Mouse (Mus musculus) lung, postnatal 0 days (tissue): ENCODE results near the gene Cacna1a.
A peak's percentile ranks its signal among the peaks of the same experiment; 100 is the strongest.

Experiments
- CTCF ChIP-seq: IDR thresholded peaks from 2 replicates; pipeline ENCODE4 v1.5.1; 2016; ENCODE audit warnings: antibody characterized with exemption, mild to moderate bottlenecking
- EP300 ChIP-seq: IDR thresholded peaks from 2 replicates; pipeline ENCODE4 v1.6.1; 2016; ENCODE audit warnings: antibody characterized with exemption, mild to moderate bottlenecking, control low read depth

DNA sequence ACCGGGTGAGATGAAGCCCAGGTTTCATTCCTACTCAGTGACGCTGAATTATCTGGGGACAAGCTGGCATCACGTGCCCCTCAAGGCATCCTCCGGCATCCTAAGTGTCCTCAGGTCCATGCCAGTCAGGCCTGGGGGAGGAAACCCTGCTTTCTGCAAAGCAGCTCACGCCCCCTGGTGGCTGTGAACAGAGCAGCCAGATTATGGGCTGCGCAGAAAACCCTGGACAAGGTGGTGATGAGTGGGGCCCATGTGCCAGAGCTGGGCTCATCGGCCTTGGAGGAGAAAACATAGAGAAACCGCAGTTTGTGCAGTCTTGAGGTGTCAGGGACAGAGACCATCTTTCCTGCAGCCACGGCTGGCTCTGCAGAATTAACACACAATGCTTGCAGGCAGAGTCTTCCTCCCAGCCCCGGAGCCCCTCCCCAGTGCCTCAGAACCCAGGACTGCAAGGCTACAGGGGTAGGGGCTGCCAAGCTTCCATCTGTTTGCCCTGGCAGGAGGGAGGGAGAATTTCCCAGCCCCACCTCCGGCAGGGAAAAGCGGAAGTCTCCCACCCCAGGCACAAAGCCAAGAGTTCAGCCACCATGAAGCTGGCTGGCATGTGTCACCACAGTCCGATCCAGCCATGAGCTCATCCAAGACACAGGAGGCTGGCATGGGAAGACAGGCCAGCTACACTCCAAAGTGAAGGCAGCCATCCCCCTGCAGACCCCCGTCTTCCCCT, 166.2 kb downstream of the Cacna1a start:
- TF ChIP-seq CTCF (peak; percentile 86), EP300 (no peak)
